Mouse (Mus musculus) G1E (cell line): ENCODE measurements around the gene Rab40b. TPM values are rescaled to one million over a fixed set of nuclear protein-coding genes. Genes with fewer than 3 reads are reported as not detected.

Experiments
- ATAC-seq: 2 replicates; pipeline ENCODE4 v1.8.0; 2016; ENCODE audit warnings: mild to moderate bottlenecking; ENCODE audit not compliant: insufficient number of reproducible peaks, poor library complexity, low FRiP score, severe bottlenecking; ENCODE audit errors: extremely low read depth
- DNase-seq: peaks from one replicate; pipeline ENCODE4 v3.0.0; 2012; ENCODE audit warnings: low spot score
- H3K27me3 ChIP-seq: 2 replicates; pipeline ENCODE4 v1.6.1; 2012; ENCODE audit warnings: mild to moderate bottlenecking, low read length, inconsistent platforms; ENCODE audit not compliant: insufficient read depth
- H3K36me3 ChIP-seq: replicated peaks from 2 replicates; pipeline ENCODE3; 2012; ENCODE audit warnings: mild to moderate bottlenecking, inconsistent platforms
- H3K4me1 ChIP-seq: 2 replicates; pipeline ENCODE4 v1.6.1; 2012; ENCODE audit warnings: low read depth, low read length, inconsistent platforms, mixed read lengths; ENCODE audit not compliant: insufficient read depth
- H3K4me3 ChIP-seq: 2 replicates; pipeline ENCODE4 v1.5.1; 2012; ENCODE audit warnings: low read depth, mild to moderate bottlenecking, inconsistent platforms, low read length, moderate library complexity, mixed read lengths
- H3K9me3 ChIP-seq: replicated peaks from 2 replicates; pipeline ENCODE4 v1.6.1; 2012; ENCODE audit warnings: inconsistent platforms
- CTCF ChIP-seq: IDR thresholded peaks from 2 replicates; pipeline ENCODE4 v1.5.1; 2012; ENCODE audit warnings: low read depth, low read length, inconsistent platforms, mixed read lengths
- GATA1 ChIP-seq: IDR thresholded peaks from 2 replicates; pipeline ENCODE4 v1.6.1; 2012; ENCODE audit warnings: borderline replicate concordance, low read length, inconsistent platforms, mixed read lengths
- GATA2 ChIP-seq: IDR thresholded peaks from 2 replicates; pipeline ENCODE4 v1.6.1; 2012; ENCODE audit warnings: low read depth, low read length, inconsistent platforms, borderline replicate concordance
- POLR2AphosphoS5 ChIP-seq: IDR thresholded peaks from 2 replicates; pipeline ENCODE4 v1.6.1; 2012; ENCODE audit warnings: low read depth, low read length, inconsistent platforms; ENCODE audit not compliant: insufficient replicate concordance
- TAL1 ChIP-seq: conservative IDR thresholded peaks from 2 replicates; pipeline ENCODE4 v1.6.1; 2012; ENCODE audit warnings: low read depth, low read length, inconsistent platforms, mixed read lengths
- polyA plus RNA-seq: library from polyadenylated mRNA; stranded (reverse); fragments of >175 nt; gene quantifications from 2 replicates; pipeline ENCODE4 v1.2.3, GENCODE M21; 2012
- total RNA-seq, 2 experiments: library from RNA; stranded (forward) in 1 of 2; stranded (reverse) in 1 of 2; fragments of 200-1000 nt in 1 of 2; fragments of >200 nt in 1 of 2; fragmentation: Nextera tagmentation in 1 of 2; gene quantifications; 2 replicates each; pipeline ENCODE4 v1.2.3; 2014 to 2017

The Rab40b gene
- total and polyA plus RNA-seq, 3 experiments: not detected

GRCm38 (mm10) chr11:121373305-121373704, 14.7 kb downstream of the Rab40b start:
- H3K36me3 ChIP-seq: no peaks in the 10 kb centered on the region
- ATAC-seq (no peak), DNase-seq (no peak)
- peaks cover 4% of the 10 kb centered on the region for H3K4me1 ChIP-seq
- H3K27me3 ChIP-seq: peaks cover 23% of the 10 kb centered on the region
- no peak for TF ChIP-seq GATA1
- no peak for TF ChIP-seq TAL1
- no peak for TF ChIP-seq POLR2AphosphoS5
- no peak for TF ChIP-seq GATA2
- no peak for TF ChIP-seq CTCF
- no peak overlapping the region for H3K4me3 ChIP-seq
- no peaks in the 10 kb centered on the region for H3K9me3 ChIP-seq

GRCm38 (mm10) chr11:121370337-121370994, 17.6 kb downstream of the Rab40b start:
- ATAC-seq: no peak
- H3K4me3 ChIP-seq: no peak overlapping the region
- no peak for TF ChIP-seq CTCF
- no peak for TF ChIP-seq TAL1
- no peak for TF ChIP-seq GATA2
- TF ChIP-seq POLR2AphosphoS5: no peak
- no peak for TF ChIP-seq GATA1
- H3K27me3 ChIP-seq: peaks cover 22% of the 10 kb centered on the region
- no peaks in the 10 kb centered on the region for H3K36me3 ChIP-seq
- H3K9me3 ChIP-seq: no peaks in the 10 kb centered on the region
- peaks cover 4% of the 10 kb centered on the region for H3K4me1 ChIP-seq
- DNase-seq: no peak

- DNase-seq (no peak), ATAC-seq (no peak)
- H3K4me3 ChIP-seq: no peak overlapping the region
- H3K27me3 ChIP-seq: peaks cover 22% of the 10 kb centered on the region
- peaks cover 4% of the 10 kb centered on the region for H3K4me1 ChIP-seq
- no peaks in the 10 kb centered on the region for H3K36me3 ChIP-seq
- peak; percentile 47 for TF ChIP-seq CTCF
- TF ChIP-seq TAL1: no peak
- no peaks in the 10 kb centered on the region for H3K9me3 ChIP-seq
Measured at GRCm38 (mm10) chr11:121369622-121370021, 18.4 kb downstream of the Rab40b start.

GRCm38 (mm10) chr11:121368731-121369130, 19.3 kb downstream of the Rab40b start:
- no peak overlapping the region for H3K4me3 ChIP-seq
- peaks cover 21% of the 10 kb centered on the region for H3K27me3 ChIP-seq
- TF ChIP-seq CTCF (no peak), POLR2AphosphoS5 (no peak), GATA2 (no peak), TAL1 (no peak), GATA1 (no peak)
- ATAC-seq (no peak), DNase-seq (no peak)
- H3K36me3 ChIP-seq: no peaks in the 10 kb centered on the region
- H3K9me3 ChIP-seq: no peaks in the 10 kb centered on the region
- H3K4me1 ChIP-seq: peaks cover 4% of the 10 kb centered on the region

GRCm38 (mm10) chr11:121367170-121367707, 20.8 kb downstream of the Rab40b start:
- Histone ChIP-seq H3K27me3 (peaks cover 29% of the 10 kb centered on the region), H3K4me1 (peaks cover 4% of the 10 kb centered on the region), H3K36me3 (no peaks in the 10 kb centered on the region), H3K4me3 (no peak overlapping the region), H3K9me3 (no peaks in the 10 kb centered on the region)
- no peak for DNase-seq
- TF ChIP-seq TAL1: no peak
- TF ChIP-seq GATA2: no peak
- no peak for TF ChIP-seq GATA1
- no peak for ATAC-seq

- no peak for DNase-seq
- TF ChIP-seq CTCF: no peak
- TF ChIP-seq POLR2AphosphoS5: no peak
- no peak for TF ChIP-seq TAL1
- TF ChIP-seq GATA1: no peak
- no peak for TF ChIP-seq GATA2
- no peaks in the 10 kb centered on the region for H3K4me1 ChIP-seq
- no peak for ATAC-seq
- no peaks in the 10 kb centered on the region for H3K36me3 ChIP-seq
- no peak overlapping the region for H3K4me3 ChIP-seq
- peaks cover 37% of the 10 kb centered on the region for H3K27me3 ChIP-seq
- H3K9me3 ChIP-seq: no peaks in the 10 kb centered on the region
Measured at GRCm38 (mm10) chr11:121362212-121362611, 25.8 kb downstream of the Rab40b start.
